Mouse (Mus musculus) layer of hippocampus, adult 9-11 months (tissue): ENCODE measurements around the gene Dgkg.

Experiments used
- DNase-seq: peaks from one replicate; pipeline ENCODE4 v3.0.0; 2022

The Dgkg gene

GRCm38 (mm10) chr16:22431773-22432172, 225.2 kb downstream of the Dgkg start:
- DNase-seq = no peak

DNA sequence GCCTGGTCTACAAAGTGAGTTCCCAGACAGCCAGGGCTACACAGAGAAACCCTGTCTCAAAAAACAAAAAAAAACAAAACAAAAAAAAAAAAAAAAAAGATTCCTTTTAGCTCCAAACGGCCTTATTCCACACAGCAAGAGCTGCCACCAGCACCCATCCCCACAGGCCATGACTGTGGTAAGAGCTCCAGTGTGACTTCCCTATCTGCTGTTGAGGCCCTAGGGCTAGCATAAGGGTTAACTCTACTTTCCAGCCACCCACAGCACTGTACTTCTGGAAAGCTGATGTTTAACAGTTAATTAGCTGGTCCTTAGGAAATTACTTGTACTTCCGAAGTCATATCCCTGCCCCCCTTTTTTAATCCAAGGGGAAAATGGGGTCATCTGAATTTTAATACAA, 225.7 kb downstream of the Dgkg start:
- DNase-seq = no peak

DNA sequence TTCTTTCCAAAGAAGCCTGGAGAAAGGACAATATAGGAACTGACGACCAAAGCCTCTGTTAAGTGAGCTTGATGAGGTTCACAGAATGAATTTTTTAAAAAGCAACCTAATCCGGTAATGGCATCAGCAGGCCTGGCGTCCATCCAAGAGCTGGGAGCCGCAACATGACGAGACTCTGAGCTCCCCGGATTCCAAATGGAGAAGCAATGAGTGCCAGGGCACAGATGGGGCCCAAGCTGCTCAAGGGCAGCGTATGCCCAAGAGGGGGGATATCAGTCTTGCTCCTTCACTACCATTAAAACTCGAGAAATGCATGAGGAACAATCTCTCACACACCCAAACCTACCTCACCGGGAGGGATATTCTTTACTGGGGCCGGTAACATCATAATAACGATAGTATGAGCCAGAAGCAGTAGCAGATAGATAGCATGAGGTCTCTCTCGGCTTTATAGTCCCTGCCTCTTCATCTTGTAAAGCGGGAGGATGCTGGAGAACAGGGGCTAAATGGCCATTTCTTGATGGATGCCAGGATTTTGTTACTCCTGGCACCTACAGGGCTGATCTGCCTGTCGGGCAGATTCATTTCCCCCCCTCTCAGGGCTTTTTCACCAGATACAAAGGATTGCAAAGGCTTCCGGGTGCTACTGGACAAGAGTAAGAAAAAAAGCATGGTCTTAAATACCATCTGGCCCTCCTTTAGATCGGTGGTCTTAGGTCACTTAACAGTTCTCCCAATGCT, 226.6 kb downstream of the Dgkg start:
- peak; percentile 87 for DNase-seq

GRCm38 (mm10) chr16:22429377-22429776, 227.6 kb downstream of the Dgkg start:
- DNase-seq = no peak

- peak; percentile 93 for DNase-seq
Observed at GRCm38 (mm10) chr16:22428853-22429341, 228.1 kb downstream of the Dgkg start.

DNA sequence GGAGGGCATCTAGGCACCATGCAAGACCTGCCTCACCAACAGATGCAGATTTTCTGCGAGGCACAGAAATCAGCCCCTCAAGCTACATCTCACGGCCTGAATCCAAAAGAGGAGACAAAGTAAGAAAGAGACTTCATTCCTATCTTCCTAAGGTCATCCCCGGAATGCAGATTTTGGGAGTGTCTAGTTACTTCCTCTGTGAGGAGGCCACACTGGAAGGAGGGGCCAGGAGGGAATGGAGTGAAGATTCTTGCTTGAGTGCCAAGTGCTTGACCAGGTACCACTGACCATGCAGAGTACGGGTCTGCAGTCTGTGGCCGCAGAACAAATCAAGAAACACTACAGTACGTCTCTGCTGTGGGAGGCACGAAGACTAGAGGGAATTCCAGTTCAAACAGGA, 230.2 kb downstream of the Dgkg start:
- no peak for DNase-seq

- DNase-seq = no peak
Observed at GRCm38 (mm10) chr16:22422256-22422655, 234.8 kb downstream of the Dgkg start.
